Mouse (Mus musculus) spleen, postnatal 36 days (tissue): ENCODE data around the gene Galns.
"Not testable (repeated sequence)": the region's sequence is repeated elsewhere in the genome, so short reads cannot be mapped to it uniquely, and the experiment has no call there.

ENCODE experiments used
- DNase-seq, 2 experiments: peaks; one replicate each; pipeline ENCODE4 v3.0.0; 2022; ENCODE audit warnings: low spot score in 2 of 2, mixed read lengths in 1 of 2

Gene Galns

GRCm38 (mm10) chr8:122596031-122596430, 15.2 kb downstream of the Galns start:
- DNase-seq: no peak

GRCm38 (mm10) chr8:122593783-122594507, 17.3 kb downstream of the Galns start:
- DNase-seq: no peak

GRCm38 (mm10) chr8:122593240-122593639, 18.0 kb downstream of the Galns start:
- no peak for DNase-seq

- DNase-seq: no peak
Measured at GRCm38 (mm10) chr8:122586749-122587148, 24.5 kb downstream of the Galns start.

- no peak for DNase-seq
Measured at GRCm38 (mm10) chr8:122586171-122586570, 25.1 kb downstream of the Galns start.

- DNase-seq: no peak
Measured at GRCm38 (mm10) chr8:122585411-122585891, 25.8 kb downstream of the Galns start.

GRCm38 (mm10) chr8:122584981-122585380, 26.3 kb downstream of the Galns start:
- no peak for DNase-seq

- no peak for DNase-seq
Measured at GRCm38 (mm10) chr8:122580926-122581325, 30.3 kb downstream of the Galns start.

- no peak for DNase-seq
Measured at GRCm38 (mm10) chr8:122579196-122579595, 32.1 kb downstream of the Galns start.

GRCm38 (mm10) chr8:122577116-122577515, 34.1 kb downstream of the Galns start:
- DNase-seq: no peak

GRCm38 (mm10) chr8:122576648-122577022, 34.6 kb downstream of the Galns start, which contains the start of gene Aprt:
TSS of gene Aprt (minus strand) at chr8:122576909.
- DNase-seq: peak; percentile 96

- DNase-seq: no peak
Measured at GRCm38 (mm10) chr8:122575735-122576647, 35.3 kb downstream of the Galns start.

- no peak for DNase-seq
Measured at GRCm38 (mm10) chr8:122575286-122575685, 36.0 kb downstream of the Galns start.

- no peak for DNase-seq
Measured at GRCm38 (mm10) chr8:122574667-122575251, 36.5 kb downstream of the Galns start.

- DNase-seq: no peak
Measured at GRCm38 (mm10) chr8:122574264-122574663, 37.0 kb downstream of the Galns start.

GRCm38 (mm10) chr8:122573577-122573976, 37.7 kb downstream of the Galns start:
- no peak for DNase-seq

- DNase-seq: not testable (repeated sequence)
Measured at GRCm38 (mm10) chr8:122573176-122573575, 38.1 kb downstream of the Galns start.

GRCm38 (mm10) chr8:122572751-122573150, 38.5 kb downstream of the Galns start:
- no peak for DNase-seq

- no peak for DNase-seq
Measured at GRCm38 (mm10) chr8:122571750-122572267, 39.5 kb downstream of the Galns start.

- DNase-seq: no peak
Measured at GRCm38 (mm10) chr8:122571153-122571552, 40.1 kb downstream of the Galns start.

GRCm38 (mm10) chr8:122569996-122570395, 41.3 kb downstream of the Galns start:
- no peak for DNase-seq

- no peak for DNase-seq
Measured at GRCm38 (mm10) chr8:122569329-122569728, 41.9 kb downstream of the Galns start.
